Mouse (Mus musculus) kidney, postnatal 14 days (tissue): ENCODE results near the gene Ifi211.
"Not testable (repeated sequence)": the region's sequence is repeated elsewhere in the genome, so short reads cannot be mapped to it uniquely, and the experiment has no call there.

Experiments used
- DNase-seq: peaks from one replicate; pipeline ENCODE4 v3.0.0; 2022; ENCODE audit warnings: mixed read lengths

The Ifi211 gene

DNA sequence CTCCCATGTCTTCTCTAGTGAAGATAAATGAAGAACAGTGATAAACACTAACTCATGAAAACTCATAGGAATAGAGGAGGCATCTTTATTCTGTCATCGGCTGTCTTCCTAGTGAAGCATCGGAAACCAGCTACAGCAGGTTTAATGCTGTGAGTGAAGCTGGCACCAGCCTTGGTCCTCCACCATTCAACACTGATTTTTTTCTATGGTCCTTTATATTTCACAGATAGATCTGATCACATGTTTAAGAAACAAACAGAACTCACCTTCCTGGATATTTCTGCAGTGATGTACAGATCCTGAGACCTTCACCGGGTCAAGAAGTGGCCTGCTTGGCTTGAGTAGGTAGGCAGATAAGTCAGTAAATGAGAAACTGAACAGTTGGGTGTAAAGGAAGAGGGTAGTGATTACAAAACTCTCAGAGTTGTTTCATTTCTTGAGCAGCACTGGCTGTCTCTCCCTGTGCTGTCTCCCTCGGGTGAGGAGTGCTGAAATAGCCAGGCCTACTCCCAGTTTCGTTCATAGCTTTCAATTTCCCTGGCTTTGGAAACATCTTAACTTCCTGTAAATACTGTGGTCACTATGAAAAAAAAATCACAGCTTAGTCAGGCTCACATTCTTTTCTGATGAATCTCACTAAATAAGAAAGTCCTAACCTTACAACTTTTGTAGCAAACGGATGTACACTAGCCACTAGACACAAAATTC, at the start of gene Ifi211:
TSS of gene Ifi211 (minus strand) at position 499 of the 708 bp plus-strand sequence.
- DNase-seq: peak; percentile 7

DNA sequence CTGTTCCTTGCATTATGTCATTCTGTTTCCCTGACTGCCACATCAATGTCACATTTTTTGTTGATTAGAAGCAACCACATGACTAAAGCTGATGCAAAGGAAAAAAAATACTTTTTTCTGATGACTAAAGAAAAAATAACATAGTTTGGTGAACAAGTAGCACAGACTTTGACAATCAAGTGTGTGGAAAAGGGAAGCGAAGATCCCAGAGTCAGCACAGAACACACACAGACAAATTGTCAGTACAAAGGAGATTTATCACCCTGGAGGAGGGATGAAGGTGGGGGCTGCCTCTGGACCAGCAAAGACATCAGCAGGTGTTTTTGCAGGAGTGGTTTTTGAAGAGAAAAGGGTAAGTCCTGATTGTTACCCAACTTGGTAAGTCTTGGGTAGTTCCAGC, 48.6 kb upstream of the Ifi211 start:
- DNase-seq: not testable (repeated sequence)

DNA sequence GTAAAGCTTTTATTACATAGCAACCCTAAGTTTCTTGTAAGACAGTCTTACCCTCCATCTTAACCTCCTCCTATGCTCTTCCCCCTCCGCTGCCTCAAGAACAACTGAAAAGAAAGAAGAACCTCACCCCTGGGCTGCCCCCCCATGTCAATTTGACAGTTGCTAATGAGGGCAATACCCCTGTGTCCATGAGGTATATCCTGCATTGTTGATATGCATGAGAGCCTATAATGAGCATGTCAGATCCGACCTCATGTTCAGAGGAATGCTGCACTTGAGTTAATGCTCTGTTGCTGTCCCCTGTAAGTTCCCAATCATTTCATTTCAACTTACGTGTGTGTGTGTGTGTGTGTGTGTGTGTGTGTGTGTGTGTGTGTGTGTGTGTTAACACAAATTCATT, 47.2 kb upstream of the Ifi211 start:
- not testable (repeated sequence) for DNase-seq

DNA sequence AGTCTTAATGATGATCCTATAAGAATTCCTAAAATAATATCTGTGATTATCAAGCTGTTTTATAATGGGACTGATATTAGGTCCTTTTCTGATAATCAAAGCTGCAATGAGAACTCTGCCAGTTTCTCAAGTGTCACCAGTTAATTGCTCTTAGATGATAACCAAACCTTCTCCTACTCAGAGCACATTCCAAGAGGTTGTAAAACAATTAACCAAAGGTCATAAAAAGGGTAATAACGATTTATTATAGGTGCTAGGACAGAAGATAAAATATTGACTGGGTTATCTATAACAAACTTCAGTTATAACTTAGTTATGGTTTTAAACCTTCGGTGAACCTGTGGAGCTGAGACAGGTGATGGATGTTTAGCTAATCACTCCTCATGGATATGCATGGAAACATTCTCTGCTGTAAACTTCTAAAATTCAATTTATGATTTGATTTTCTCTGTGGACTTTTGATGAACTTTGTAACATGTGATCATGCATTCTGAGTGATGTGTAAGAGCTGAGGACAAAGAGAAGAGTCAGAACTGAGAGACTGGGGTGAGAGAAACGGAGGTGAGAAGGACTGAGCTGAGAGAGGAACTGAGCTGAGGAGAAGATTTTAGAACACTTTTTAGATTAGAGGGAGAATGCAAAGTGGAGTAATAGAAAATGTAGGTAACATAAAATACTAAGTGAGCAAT, 43.1 kb upstream of the Ifi211 start:
- not testable (repeated sequence) for DNase-seq

DNA sequence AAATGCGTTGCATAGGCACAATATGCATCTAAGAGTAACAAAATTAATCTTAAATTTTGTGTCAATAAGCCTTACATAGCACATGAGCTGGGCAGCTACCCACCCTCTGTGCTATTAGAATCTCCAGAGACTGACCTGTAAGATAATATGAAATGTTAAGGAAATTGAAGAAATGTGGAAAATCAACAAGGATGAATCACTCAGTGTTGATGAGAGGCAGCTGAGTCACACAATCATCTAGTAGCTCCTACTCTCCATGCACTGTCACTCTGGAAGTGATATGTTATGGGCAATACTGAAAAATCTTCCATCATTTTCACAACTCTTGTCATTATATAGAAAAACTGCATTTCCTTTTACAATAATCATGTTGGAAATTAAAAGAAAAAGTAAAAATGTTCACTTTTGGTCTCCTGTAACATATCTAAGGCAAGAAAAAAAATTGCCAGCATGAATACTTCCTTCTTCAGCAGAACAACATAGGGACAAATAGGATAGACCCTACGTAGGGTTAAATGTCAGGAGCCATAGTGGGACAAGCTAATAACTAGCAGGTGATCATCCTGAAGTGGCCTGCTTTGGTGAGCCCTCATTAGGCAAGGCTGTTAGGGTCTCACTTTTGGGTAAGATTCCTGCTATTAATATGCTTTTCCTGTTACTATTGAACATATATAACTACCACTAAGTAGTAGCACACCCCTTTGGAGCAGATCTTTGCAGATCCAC, 42.4 kb upstream of the Ifi211 start:
- no peak for DNase-seq

DNA sequence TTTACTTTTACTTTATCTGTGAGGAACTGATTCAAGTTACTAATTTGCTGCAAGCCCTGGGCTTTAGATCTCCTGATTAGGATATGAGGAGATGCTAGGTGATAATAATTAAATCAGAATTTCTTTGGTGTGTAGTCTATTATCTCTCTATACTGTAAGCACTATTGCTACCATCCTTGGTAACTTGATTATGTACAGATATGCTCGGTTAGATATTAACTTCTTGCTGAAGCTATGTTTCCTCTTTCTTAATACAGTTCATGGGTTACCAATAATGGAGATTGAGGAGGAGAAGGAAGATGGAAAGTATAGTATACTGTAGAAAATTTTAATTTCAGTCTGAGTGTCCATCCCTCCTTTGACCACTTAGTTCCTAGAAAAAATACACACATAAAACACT, 40.7 kb upstream of the Ifi211 start:
- DNase-seq: no peak

DNA sequence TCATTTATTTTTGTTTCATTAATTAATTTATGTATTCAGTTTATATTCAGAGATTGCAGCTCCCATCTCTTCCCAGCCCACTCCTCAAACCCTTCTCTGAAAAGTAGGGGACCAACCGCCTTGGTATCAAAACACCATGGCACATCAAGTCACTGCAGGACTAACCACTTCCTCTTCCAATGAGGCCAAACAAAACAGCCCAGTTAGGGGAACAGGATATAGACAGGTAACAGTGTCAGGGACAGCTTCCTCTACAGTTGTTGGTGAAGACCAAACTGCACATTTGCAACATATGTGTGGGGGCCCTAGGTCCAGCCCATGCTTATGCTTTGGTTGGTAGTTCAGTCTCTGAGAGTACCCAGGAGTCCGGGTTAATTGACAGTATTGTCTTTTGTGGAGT, 36.2 kb upstream of the Ifi211 start:
- not testable (repeated sequence) for DNase-seq

DNA sequence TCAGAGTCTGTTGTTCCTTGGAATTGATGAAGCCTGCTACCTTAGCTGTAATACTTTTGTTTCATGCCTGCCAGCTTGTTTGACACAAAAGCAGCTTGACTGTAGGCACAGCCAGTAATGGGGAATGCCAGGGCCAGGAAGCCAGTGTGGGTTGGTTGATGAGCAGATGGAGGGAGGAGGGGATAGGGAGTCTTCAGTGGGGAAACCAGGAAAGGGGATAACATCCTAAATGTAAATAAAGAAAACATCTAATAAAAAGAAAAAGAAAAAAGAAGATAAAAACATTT, 29.9 kb upstream of the Ifi211 start:
- DNase-seq: not testable (repeated sequence)

DNA sequence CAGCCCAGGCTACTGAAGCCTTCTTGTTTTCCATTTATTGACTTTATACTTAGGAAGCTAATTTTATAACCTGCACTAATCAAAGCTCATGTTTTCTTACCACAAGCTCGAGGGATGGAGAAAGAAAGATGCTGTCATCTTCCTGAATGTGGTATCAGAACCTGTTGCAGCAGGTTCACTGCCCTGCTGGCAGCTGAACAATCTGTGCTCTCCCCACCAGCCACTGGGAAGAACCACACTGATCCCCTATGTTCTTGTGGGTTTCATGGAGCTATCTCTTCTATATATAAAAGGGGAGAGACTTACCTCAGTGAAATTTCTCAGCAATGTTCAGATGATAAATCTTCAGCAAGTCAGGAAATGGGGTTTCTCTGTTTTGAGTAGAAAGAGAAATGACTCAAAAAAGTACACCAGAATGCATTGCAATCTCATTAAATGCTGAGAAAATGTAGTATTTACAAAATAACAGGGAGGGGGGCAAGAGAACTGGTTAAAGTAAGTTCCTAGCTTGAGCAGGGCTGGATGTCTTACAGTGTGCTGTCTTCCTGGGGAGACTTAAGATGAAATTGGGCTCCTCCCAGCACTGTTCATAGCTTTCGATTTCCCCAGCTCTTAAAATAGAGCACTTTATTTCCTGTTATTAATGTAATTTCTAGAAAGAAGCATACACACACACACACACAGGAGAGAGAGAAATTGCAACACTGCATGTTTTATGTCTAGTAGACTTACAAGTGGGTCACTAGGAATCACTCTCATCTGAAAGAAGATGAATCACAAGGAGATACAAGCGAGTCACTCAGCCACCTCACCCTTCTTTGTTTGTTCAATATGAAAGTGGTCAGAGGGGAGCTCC, 29.3 kb upstream of the Ifi211 start, which contains the start of the genes Mndal and Ifi203:
TSS of gene Mndal (minus strand) at position 568 of the 856 bp plus-strand sequence.
TSS of gene Ifi203 (minus strand) at position 749 of the 856 bp plus-strand sequence.
- DNase-seq: not testable (repeated sequence)

DNA sequence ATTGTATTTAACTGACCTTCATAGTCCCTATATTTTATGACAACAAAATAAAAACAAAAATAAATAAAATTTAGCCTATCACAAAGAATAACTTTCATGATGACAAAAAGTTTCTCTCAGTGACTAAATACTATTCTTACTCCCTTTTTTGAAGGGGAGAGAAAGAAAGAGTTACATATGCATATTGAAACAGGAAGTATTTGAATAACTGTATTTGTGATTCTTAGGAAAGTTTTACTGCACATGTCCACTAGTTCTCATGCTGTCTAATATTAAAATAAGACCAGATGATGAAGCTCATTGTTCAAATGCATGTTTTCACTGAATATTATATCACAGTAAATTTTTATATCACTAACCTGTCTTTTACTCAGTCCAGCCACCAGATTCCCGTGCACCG, 28.7 kb upstream of the Ifi211 start:
- not testable (repeated sequence) for DNase-seq

DNA sequence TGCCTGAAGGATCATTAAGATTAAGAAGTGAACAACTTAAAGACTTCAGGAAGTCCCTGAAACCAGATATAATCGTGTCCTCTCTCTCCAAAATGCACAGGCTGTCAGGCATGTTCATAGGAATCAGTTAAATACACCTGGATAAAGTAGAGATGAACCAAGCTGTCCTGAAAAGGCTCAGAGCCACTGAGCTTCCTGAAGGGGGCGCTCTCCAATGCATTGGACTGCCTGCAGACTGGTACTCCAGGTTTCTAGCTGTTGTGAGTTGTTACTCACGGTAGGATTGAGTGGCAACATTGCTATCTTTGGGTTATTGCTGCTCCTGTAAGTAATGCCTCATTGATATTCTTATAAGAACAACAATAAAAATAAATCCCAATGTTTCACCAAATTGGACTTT, 6.4 kb upstream of the Ifi211 start:
- DNase-seq: not testable (repeated sequence)

DNA sequence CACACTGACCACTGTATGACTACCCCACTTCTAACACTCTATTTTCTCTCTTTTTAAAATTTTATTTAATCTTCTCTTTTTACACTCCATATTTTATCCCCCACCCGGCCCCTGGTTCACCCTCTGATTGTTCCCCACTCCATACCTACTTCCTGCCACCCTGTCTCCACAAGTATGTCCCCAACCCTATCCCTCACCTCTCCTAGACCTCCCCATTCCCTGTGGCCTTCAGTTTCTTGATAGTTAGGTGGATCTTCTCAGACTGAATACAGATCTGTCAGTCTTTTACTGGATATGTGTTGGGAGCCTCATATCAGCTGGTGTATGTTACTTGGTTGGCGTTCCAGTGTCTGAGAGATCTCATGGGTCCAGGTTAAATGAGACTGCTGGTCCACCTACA, 1.7 kb upstream of the Ifi211 start:
- no peak for DNase-seq

DNA sequence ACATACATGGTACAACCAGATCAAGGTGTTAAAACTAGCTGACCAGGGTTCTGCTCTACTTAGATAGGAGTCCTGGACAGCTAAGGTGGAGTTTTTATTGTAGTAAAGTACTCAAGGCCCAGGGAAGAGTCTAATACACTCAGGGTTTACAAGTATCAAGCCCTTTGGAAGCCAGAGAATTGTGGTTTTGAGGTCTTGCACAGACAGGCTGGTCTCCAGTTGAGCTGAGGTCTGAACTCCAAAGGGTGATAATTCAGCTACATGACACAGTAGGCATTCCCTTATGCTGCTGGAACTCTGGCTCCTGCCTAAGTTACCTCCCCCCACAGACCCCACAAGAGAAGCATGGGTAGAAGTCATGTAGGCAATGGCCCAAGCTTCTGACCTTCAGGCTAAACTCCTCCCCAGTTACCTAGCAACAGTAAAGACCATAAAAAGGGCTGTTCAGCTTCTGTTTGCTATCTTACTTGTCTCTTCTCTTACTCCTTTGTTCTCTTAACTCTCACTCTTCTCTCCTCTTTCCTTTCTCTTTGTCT, 478 bp upstream of the Ifi211 start:
- DNase-seq: not testable (repeated sequence)

DNA sequence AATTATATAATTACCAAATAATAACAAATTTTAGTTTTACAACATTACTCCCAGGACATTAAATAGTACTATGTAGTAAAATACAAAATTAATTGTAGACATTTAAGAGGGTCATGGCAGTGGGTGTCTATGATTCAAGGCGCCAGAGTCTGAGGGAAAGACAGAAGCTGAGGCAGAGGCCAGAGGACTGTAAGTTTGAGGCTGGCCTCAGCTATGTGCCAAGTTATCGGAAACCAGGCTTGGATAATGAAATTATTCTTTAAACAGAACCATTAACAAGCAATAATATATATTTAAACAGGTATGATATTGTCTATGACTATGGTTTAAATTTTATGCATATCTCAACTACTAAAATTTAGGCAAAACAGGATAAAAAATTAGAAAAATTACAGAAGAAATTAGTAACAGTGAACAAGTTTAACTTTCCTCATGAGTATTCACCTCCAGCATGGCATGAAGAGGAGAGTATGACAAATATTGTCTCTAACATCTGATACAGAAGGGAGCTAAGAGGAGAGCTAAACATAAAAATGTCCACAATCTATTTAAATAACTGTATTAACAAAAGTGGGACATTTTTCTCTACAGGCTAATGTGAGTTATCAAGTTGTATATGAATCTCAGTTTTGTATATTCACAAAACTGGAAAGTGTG, 910 bp downstream of the Ifi211 start:
- DNase-seq: no peak

DNA sequence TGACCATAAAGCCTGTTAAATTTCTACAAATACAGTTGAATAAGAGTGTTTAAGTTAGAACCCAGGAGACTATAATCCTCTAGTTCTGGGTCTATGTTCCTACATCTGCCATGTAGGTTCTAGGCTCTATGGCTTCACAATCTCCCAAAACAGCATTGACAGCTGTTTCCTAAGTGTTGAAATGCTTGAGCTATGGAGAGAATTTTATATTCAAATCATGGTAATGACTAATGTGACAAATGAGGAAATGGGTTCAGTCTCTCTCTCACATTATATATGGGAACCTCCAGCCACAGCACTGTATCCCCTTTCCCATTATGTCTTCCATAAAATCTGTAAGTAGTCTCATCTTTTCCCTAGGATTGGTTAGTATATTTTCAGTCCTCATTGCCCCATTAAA, 4.5 kb downstream of the Ifi211 start:
- DNase-seq: not testable (repeated sequence)

DNA sequence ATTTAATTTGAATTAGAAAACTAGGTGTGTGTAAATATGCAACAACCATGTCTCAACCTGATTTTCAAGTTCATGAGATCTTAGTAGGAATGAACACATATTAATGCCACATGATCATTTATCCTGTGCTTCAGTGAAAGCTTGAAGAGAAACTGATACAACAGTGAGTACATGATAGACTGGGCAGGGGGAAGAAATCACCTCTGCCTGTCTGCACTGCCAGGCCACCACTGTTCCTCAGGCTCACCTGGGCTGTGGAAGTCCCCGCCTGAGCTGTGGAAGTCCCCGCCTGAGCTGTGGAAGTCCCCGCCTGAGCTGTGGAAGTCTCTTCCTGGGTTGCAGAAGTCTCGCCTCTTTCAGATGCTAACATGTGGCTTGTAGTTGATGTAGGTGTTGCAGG, 7.0 kb downstream of the Ifi211 start:
- DNase-seq: not testable (repeated sequence)

DNA sequence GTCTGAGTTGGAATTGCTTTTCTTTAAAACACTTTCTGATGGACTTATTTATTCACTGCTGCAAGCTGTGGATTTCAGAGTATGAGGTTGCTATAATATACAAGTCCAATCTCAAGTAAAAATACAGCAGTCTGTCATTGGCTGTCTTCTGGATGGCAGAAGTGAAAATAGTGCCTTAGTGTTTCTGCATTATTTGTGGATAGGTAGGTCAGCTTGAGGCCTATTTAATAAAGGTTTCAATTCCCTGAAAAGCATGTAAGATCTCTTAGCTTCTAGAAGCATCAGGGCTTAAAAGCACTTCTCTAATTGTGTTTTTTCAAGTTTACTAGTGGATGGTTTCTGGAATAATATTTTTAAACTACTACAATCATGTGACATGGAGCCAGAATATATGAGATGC, 23.1 kb downstream of the Ifi211 start:
- not testable (repeated sequence) for DNase-seq

DNA sequence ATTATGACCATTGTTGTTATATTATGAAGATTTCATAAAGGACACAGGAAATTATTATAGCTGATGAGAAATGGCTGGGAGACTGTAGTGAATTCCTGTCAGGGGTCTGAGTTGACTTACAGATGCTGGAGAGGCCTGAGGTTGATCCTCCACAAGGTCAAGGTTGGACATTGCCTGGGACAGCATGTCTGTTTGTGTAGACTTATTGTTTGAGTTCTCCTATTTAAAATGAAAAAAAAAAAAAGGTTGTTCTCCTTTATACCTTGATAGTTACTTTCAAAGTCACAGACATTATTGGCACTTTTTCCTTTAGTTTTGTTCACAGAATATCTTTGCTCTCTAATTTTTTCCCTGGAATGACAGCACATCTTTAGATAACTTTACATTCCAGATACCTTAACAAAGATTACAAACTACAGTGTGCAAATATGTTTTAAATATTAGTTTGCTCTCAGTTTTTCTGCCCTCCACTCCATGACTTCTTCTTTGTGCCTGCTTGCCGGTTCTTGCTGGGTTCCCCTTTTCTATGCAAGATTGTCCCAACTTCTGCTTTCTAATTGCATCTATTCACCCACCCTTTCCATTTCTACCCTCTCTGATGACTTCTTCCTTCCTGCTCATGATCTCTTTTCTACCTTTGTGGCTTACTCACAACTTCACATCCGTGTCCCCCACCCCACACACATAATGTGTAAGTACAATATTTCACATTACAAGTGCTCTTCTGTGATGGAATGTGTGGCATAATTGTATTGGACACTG, 25.6 kb downstream of the Ifi211 start:
- DNase-seq: not testable (repeated sequence)

DNA sequence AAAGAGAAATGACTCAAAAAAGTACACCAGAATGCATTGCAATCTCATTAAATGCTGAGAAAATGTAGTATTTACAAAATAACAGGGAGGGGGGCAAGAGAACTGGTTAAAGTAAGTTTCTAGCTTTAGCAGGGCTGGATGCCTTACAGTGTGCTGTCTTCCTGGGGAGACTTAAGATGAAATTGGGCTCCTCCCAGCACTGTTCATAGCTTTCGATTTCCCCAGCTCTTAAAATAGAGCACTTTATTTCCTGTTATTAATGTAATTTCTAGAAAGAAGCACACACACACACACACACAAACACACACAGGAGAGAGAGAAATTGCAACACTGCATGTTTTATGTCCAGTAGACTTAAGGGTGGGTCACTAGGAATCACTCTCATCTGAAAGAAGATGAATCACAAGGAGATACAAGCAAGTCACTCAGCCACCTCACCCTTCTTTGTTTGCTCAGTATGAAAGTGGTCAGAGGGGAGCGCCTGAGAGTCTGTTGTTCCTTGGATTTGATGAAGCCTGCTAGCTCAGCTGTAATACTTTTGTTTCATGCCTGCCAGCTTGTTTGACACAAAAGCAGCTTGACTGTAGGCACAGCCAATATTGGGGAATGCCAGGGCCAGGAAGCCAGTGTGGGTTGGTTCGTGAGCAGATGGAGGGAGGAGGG, 32.7 kb downstream of the Ifi211 start:
- peak; percentile 29 for DNase-seq

DNA sequence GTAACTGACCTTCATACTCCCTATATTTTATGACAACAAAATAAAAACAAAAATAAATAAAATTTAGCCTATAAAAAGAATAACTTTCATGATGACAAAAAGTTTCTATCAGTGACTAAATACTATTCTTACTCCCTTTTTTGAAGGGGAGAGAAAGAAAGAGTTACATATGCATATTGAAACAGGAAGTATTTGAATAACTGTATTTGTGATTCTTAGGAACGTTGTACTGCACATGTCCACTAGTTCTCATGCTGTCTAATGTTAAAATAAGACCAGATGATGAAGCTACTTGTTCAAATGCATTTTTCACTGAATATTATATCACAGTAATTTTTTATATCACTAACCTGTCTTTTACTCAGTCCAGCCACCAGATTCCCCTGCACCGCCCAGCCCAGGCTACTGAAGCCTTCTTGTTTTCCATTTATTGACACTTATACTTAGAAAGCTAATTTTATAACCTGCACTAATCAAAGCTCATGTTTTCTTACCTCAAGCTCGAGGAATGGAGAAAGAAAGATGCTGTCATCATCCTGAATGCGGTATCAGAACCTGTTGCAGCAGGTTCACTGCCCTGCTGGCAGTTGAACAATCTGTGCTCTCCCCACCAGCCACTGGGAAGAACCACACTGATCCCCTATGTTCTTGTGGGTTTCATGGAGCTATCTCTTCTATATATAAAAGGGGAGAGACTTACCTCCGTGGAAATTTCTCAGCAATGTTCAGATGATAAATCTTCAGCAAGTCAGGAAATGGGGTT, 33.4 kb downstream of the Ifi211 start:
- DNase-seq: not testable (repeated sequence)
